Mouse (Mus musculus) T-cell, adult 2 months (primary cell): ENCODE measurements at regions not wholly inside any gene's neighbourhood (a gene's known extent, or its start where the extent isn't known, plus 50 kb on each side); places are given as distances from the start of the nearest gene placed in this dataset.

Experiments used
- DNase-seq: peaks from one replicate; pipeline ENCODE4 v3.0.0; 2022; ENCODE audit warnings: low spot score

GRCm38 (mm10) chr14:105426597-105427334 is 168.4 kb downstream of the Ndfip2 start:
- DNase-seq = no peak

GRCm38 (mm10) chr14:105417967-105418366 is 159.6 kb downstream of the Ndfip2 start:
- no peak for DNase-seq

- no peak for DNase-seq
These were observed 159.1 kb downstream of the Ndfip2 start for GRCm38 (mm10) chr14:105417458-105417960.

DNA sequence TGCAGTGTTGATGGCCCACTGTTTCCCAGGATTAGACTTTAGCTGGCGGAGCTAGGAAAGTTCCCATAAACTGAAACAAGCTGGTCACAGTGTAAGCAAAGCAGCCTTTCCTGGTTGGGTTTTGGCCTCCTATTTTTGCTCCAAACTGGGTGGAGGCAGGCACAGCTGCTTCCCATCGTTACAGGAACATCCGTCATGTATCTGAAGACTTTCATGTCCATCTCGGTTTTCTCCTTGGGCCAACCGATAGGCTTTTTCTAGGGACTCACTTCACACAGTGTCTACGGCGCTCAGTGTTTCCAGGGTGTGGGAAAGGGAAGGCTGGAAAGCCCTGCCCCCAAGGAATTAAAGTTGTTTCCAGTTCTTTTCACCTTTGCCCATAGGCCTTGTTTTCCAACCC is 158.6 kb downstream of the Ndfip2 start:
- no peak for DNase-seq

- no peak for DNase-seq
These were observed 146.3 kb downstream of the Ndfip2 start for GRCm38 (mm10) chr14:105404662-105405061.

GRCm38 (mm10) chr14:105404241-105404640 is 145.9 kb downstream of the Ndfip2 start:
- no peak for DNase-seq

DNA sequence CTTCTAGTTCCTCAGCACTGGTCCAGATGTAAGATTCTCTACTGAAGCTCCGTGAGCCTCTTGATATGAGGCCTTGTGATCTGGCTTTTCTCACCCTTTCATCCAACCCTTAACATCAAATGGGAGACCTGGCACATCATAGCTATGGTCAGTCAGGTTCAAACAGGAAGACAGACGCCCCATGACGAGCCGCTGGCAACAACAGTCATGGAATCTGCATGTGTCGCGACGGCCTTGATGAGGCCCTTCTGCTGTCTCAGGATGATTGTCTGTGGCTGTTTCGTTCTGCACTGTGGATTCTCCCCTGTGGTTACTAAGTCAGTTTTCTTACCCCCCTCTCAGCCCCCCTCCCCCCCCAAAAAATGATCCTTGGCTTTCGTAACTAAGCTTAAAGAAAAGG is 144.9 kb downstream of the Ndfip2 start:
- no peak for DNase-seq

GRCm38 (mm10) chr14:105402556-105402955 is 144.2 kb downstream of the Ndfip2 start:
- no peak for DNase-seq

DNA sequence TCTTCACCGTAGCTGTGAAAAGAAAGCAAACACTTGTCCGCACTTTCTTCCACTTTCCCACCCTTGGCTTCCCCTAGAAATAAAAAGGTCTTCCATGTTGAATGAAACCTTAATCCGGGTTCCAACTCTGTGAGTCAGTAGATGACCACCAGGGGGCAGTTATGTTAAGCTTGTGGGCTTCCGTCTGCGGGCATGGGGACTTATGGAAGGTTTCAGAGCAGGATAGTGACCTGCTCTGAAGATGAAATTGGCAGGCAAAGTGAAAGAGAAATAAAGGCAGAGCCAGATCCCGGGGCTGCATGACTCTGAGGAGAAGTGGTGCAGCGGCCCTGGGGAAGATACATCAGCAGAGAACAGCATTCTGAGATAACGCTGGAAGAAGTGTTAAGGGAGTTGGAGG is 139.1 kb downstream of the Ndfip2 start:
- DNase-seq = peak; percentile 2

GRCm38 (mm10) chr14:105392079-105392813 is 133.9 kb downstream of the Ndfip2 start:
- DNase-seq = no peak

DNA sequence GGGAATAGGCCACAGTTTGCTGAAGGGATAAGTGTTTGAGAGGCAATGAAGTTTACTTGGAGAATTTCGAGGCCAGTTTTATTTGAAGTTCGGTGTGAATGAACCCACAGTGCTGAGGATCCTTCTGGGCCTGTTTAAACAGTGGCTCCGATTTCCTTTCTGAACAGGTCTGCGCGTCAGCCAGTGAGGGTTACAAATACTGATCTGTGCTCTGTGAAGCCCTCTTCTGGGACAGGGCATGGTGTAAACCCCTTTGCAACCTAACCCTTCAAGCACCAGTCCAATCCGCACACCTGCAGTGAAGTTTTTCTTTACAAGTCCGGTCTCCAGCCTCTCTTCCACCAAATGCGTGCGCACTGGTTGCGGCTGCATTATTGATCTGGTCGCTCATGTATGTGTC is 133.1 kb downstream of the Ndfip2 start:
- DNase-seq = no peak

GRCm38 (mm10) chr14:105385119-105385518 is 126.7 kb downstream of the Ndfip2 start:
- no peak for DNase-seq

DNA sequence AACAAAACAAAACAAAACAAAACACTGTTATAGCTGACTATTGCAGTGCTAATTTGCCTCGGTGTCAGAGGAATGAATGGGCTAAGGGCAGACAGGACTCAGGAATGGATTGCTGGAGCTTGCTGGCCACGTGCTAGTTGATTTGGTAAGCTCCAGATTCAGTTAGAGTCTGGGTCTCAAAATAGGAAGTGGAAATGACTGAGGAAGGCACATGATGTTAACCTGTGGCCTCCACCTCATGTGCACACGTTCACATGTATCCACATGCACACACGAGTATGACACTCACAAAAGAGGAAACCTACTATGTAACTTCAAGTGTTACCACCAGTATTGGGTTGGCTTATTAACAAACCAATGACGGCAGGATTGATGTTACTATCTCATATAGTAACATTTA is 125.0 kb downstream of the Ndfip2 start:
- no peak for DNase-seq

DNA sequence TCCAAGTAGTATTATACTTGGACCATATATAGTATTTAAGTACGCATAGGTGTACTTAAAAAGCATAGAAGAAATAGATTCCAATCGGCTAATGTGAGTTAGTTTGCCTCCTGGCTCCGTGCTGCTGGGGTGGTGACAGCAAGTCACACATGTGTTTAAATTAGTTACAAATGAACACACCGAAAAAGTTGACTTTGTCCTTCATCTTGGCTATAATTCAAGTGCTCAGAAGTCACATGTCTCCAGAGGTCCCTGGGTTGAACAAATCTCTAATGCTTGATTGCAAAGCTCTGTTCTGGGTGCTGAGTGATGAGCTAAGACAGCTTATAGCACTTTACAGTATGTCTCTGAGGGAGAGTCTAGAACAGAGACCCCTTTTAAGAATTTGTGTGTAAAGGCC is 121.7 kb downstream of the Ndfip2 start:
- DNase-seq = no peak

DNA sequence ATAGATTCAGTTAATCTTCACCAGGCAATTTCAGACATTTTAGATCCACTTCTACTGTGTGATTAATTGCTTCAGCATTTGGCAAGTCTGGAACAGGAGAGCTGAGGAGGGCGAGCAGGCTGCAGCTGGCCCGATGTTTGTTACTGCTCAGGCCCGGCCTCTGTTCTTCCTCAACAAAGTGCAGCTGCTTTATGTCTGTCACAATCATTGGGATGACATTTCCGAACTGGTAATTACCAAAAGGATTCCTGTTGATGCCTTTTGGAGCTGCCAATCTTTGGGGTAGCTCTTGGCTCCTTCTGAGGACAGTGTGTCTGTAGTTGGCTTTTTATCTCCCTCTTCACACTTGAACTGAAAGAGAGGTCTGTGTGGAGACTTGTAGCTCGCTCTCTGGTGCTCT is 119.4 kb downstream of the Ndfip2 start:
- DNase-seq = no peak

DNA sequence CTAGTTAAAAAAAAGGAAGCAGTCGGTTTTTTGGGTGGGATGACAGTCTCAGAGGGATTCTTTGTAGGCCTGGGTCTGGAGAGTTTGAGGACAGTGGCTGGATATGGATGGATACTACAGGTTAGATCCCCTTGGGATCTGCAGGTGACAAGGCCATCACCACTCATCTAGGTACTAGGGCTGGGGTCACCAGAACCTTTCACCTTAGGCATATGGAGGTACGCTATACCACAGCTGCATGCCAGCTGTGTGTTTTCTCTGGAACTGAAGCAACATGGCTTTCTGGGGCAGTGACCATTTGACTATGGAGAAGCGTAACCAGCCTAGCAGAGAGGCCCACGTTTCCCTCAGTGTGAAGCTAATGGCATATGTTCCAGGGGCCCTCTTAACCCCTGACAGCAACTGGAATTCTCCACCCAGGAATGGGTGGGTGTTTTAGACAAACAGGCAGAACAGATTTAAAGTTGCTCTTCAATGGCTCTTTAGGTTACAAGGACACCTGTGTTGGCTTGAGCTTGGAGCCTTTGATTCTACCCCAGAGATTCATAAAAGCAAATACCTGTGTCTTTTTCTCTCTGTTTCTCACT is 118.8 kb downstream of the Ndfip2 start:
- no peak for DNase-seq

GRCm38 (mm10) chr14:105369637-105370435 is 111.5 kb downstream of the Ndfip2 start:
- no peak for DNase-seq

GRCm38 (mm10) chr14:105360530-105360929 is 102.2 kb downstream of the Ndfip2 start:
- no peak for DNase-seq

DNA sequence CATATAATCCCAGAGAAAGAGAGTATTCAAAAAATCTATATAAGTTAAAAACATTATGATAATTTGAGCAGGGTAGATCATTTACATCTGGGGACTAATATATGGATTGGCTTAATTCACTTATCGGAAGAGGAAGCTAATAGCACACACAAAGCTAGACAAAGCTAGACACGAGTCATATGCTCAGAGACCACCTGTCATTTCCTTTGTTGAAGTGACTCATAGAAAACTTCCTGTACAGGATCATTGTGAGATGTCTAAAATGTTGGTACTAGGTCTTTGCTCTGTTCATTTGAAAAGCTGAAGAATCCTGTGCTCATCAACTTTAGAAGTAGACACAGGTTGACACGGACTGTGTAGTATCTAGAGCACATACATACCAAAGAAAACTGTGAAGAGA is 101.5 kb downstream of the Ndfip2 start:
- DNase-seq = no peak
